Mouse (Mus musculus) kidney, postnatal 14 days (tissue): ENCODE data around the gene Fhl5.
"Not testable (repeated sequence)": the region's sequence is repeated elsewhere in the genome, so short reads cannot be mapped to it uniquely, and the experiment has no call there.

Experiments
- DNase-seq: peaks from one replicate; pipeline ENCODE4 v3.0.0; 2022; ENCODE audit warnings: mixed read lengths

Gene Fhl5

GRCm38 (mm10) chr4:25242776-25243175 lies at the start of gene Fhl5:
Fhl5 (minus strand) TSS chr4:25242876.
- DNase-seq: no peak

- not testable (repeated sequence) for DNase-seq
These were observed 42.3 kb upstream of the Fhl5 start for GRCm38 (mm10) chr4:25285002-25285401.

- DNase-seq: peak; percentile 98
These were observed 39.0 kb upstream of the Fhl5 start, which contains the start of gene Ufl1 for GRCm38 (mm10) chr4:25281671-25282038. Ufl1 (minus strand) TSS chr4:25281821.

- no peak for DNase-seq
These were observed 38.4 kb upstream of the Fhl5 start for GRCm38 (mm10) chr4:25280938-25281670.

GRCm38 (mm10) chr4:25272861-25273627 lies 30.4 kb upstream of the Fhl5 start:
- no peak for DNase-seq

- no peak for DNase-seq
These were observed 29.2 kb upstream of the Fhl5 start for GRCm38 (mm10) chr4:25271926-25272325.

- no peak for DNase-seq
These were observed 24.5 kb upstream of the Fhl5 start for GRCm38 (mm10) chr4:25267144-25267543.

GRCm38 (mm10) chr4:25257822-25258398 lies 15.2 kb upstream of the Fhl5 start:
- no peak for DNase-seq

- DNase-seq: not testable (repeated sequence)
These were observed 7.0 kb downstream of the Fhl5 start for GRCm38 (mm10) chr4:25235663-25236062.

- not testable (repeated sequence) for DNase-seq
These were observed 8.9 kb downstream of the Fhl5 start for GRCm38 (mm10) chr4:25233767-25234166.

GRCm38 (mm10) chr4:25232546-25232945 lies 10.1 kb downstream of the Fhl5 start:
- DNase-seq: no peak

- DNase-seq: no peak
These were observed 15.1 kb downstream of the Fhl5 start for GRCm38 (mm10) chr4:25227527-25227926.

GRCm38 (mm10) chr4:25221927-25222326 lies 20.7 kb downstream of the Fhl5 start:
- no peak for DNase-seq

GRCm38 (mm10) chr4:25213451-25213850 lies 29.2 kb downstream of the Fhl5 start:
- no peak for DNase-seq

- DNase-seq: no peak
These were observed 36.5 kb downstream of the Fhl5 start for GRCm38 (mm10) chr4:25206166-25206565.

GRCm38 (mm10) chr4:25197310-25197709 lies 45.4 kb downstream of the Fhl5 start:
- DNase-seq: no peak

GRCm38 (mm10) chr4:25179617-25180208 lies 63.0 kb downstream of the Fhl5 start:
- peak; percentile 3 for DNase-seq
